Mouse (Mus musculus): Measurements from ENCODE around the gene Tnpo1. TPM values are rescaled to one million over a fixed set of nuclear protein-coding genes. Genes with fewer than 3 reads are reported as not detected.

Tnpo1 gene
- polyA plus RNA-seq, 1 experiment from 2014 or later: 62.1 TPM

DNA sequence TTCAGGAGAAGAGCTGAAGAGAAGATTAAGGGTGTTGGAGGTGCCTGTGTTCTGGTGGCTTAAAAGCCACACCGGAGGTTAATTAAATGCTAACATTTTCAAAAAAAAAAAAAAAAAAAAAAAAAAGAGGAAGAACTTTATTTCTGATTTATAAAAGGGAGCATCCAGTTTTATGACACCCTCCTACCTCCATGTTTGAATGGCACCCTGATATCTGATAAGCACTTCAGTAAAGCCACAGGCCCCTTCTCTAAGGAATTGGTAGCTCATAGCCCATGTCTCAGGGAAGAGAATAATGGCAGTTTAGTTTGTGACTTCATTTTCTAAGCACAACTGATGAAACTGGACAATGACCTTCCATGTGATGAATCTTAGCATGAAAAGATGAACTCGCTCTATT, 21.6 kb downstream of the Tnpo1 start:
- H3K4me1 ChIP-seq: no peaks in the 10 kb centered on the region
- no peak for ATAC-seq (ENCODE audit: borderline replicate concordance, extremely low read depth, low FRiP score, low TSS enrichment)
- H3K4me2 ChIP-seq: no peak overlapping the region

DNA sequence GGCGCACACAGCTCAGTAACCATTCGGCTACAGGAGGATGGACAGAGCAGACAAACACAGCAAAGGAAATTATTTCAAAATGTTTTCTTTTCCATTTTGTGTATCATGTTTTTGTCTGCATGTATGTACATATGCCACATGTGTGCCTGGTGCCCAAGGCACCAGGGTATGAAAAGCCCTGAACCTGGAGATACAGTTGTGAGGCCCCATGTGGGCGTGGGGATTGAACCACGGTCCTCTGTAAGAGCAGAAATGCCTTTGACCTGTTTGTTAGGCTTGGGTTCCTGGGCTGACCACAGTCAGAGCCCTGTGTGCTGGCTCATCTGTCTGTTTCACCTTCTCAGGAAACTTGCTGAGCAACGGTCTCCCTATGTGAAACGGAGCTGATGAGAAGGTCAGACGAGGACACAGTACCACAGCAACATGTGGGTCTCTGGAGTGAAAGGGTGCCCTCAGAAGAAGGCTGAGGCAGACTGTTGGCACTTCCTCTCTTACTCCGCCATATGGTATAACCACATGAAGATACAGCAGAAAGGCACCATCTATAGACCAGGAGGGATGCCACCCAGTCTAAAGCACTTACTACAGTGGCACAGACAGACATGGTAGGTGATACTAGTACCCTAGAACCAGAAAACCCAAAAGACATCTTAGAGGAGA, 23.7 kb downstream of the Tnpo1 start:
- no peaks in the 10 kb centered on the region for H3K27me3 ChIP-seq
- H3K27ac ChIP-seq: no peak overlapping the region
- WGBS: 90% methylated on average over 8 of the region's 8 CpGs
- no peak overlapping the region for H3K9ac ChIP-seq
- H3K4me2 ChIP-seq: no peak overlapping the region
- no peak for ATAC-seq (ENCODE audit: borderline replicate concordance, extremely low read depth, low FRiP score, low TSS enrichment)
- no peak overlapping the region for H3K4me3 ChIP-seq
- no peaks in the 10 kb centered on the region for H3K9me3 ChIP-seq
- peaks cover 24% of the 10 kb centered on the region for H3K36me3 ChIP-seq
- H3K4me1 ChIP-seq: no peaks in the 10 kb centered on the region

More for the DNA sequence above, 21.6 kb downstream of the Tnpo1 start:
- H3K9me3 ChIP-seq: no peaks in the 10 kb centered on the region
- no peaks in the 10 kb centered on the region for H3K27me3 ChIP-seq
- 97% methylated on average over 2 of the region's 2 CpGs for WGBS
- H3K4me3 ChIP-seq: no peak overlapping the region
- H3K27ac ChIP-seq: no peak overlapping the region
- H3K9ac ChIP-seq: no peak overlapping the region
- peaks cover 24% of the 10 kb centered on the region for H3K36me3 ChIP-seq

DNA sequence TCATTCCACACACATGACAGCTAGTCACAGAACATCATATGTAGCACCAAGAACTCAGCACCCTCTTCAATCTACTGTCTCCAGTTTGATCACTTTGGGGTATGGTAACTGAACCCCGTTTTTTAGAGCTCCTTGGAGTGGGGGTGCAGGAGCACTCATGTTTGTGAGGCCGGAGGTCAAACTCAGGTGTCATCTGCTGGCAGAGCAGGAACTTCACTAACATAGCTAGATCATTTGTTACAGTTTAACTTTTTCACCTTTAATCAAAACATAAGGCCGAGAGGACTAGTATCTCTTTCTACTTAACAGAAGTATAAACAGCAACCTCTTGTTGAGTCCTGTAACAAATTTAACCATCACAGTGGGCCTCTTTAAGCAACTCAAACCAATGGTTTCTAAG, 26.6 kb downstream of the Tnpo1 start:
- Histone ChIP-seq H3K4me3 (no peak overlapping the region), H3K9me3 (no peaks in the 10 kb centered on the region), H3K27me3 (no peaks in the 10 kb centered on the region), H3K27ac (no peak overlapping the region), H3K4me2 (no peak overlapping the region), H3K4me1 (peaks cover 7% of the 10 kb centered on the region; the same call in 1 of the 2 replicates), H3K36me3 (peaks cover 11% of the 10 kb centered on the region), H3K9ac (no peak overlapping the region)
- 76% methylated on average over 3 of the region's 3 CpGs for WGBS
- no peak for ATAC-seq (ENCODE audit: borderline replicate concordance, extremely low read depth, low FRiP score, low TSS enrichment)

DNA sequence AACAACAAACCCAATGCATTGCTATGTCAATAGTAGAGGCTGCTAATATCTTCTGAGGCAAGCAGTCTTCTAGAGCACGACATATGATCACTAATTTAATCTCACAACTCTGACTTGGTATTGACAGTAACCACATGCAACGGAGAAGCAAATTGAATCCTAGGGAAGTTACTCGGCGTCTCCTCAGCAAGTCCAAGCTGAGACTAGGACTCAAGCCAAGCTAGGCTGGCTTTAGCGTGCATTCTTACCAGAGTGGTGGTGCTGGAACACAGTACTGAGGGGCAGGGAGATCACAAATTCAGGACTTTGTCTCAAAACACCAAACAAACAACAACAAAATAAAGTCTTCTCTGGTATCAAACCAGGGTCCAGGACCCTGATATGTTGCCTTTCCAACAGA, 28.6 kb downstream of the Tnpo1 start:
- no peak overlapping the region for H3K9ac ChIP-seq
- no peak overlapping the region for H3K27ac ChIP-seq
- H3K36me3 ChIP-seq: peaks cover 3% of the 10 kb centered on the region; the same call in 1 of the 2 replicates
- H3K4me3 ChIP-seq: no peak overlapping the region
- no peaks in the 10 kb centered on the region for H3K27me3 ChIP-seq
- peaks cover 7% of the 10 kb centered on the region; the same call in 1 of the 2 replicates for H3K4me1 ChIP-seq
- WGBS: 70% methylated on average over 5 of the region's 5 CpGs
- no peak overlapping the region for H3K4me2 ChIP-seq
- ATAC-seq (ENCODE audit: borderline replicate concordance, extremely low read depth, low FRiP score, low TSS enrichment): no peak
- no peaks in the 10 kb centered on the region for H3K9me3 ChIP-seq

- Histone ChIP-seq H3K4me2 (no peak overlapping the region), H3K4me1 (peaks cover 12% of the 10 kb centered on the region), H3K9ac (no peak overlapping the region), H3K27ac (no peak overlapping the region), H3K27me3 (no peaks in the 10 kb centered on the region), H3K36me3 (no peaks in the 10 kb centered on the region), H3K9me3 (no peaks in the 10 kb centered on the region), H3K4me3 (no peak overlapping the region)
- no peak for ATAC-seq (ENCODE audit: borderline replicate concordance, extremely low read depth, low FRiP score, low TSS enrichment)
- WGBS: 56% methylated on average over 7 of the region's 7 CpGs
Measured at GRCm38 (mm10) chr13:98896434-98897126, 29.6 kb downstream of the Tnpo1 start.

- H3K4me1 ChIP-seq: peaks cover 17% of the 10 kb centered on the region
- no peak overlapping the region for H3K4me3 ChIP-seq
- H3K9ac ChIP-seq: no peak overlapping the region
- WGBS: 76% methylated on average over 4 of the region's 4 CpGs
- no peaks in the 10 kb centered on the region for H3K9me3 ChIP-seq
- ATAC-seq (ENCODE audit: borderline replicate concordance, extremely low read depth, low FRiP score, low TSS enrichment): no peak
- H3K36me3 ChIP-seq: no peaks in the 10 kb centered on the region
- no peaks in the 10 kb centered on the region for H3K27me3 ChIP-seq
- H3K27ac ChIP-seq: no peak overlapping the region
- H3K4me2 ChIP-seq: no peak overlapping the region
Measured at GRCm38 (mm10) chr13:98896013-98896412, 30.2 kb downstream of the Tnpo1 start.

GRCm38 (mm10) chr13:98894900-98895299, 31.3 kb downstream of the Tnpo1 start:
- no peaks in the 10 kb centered on the region for H3K9me3 ChIP-seq
- no peaks in the 10 kb centered on the region for H3K27me3 ChIP-seq
- no peak overlapping the region for H3K9ac ChIP-seq
- H3K4me1 ChIP-seq: peaks cover 21% of the 10 kb centered on the region
- no peak overlapping the region for H3K4me3 ChIP-seq
- no peaks in the 10 kb centered on the region for H3K36me3 ChIP-seq
- no peak overlapping the region for H3K27ac ChIP-seq
- no peak overlapping the region for H3K4me2 ChIP-seq
- WGBS: 66% methylated on average over 2 of the region's 2 CpGs
- ATAC-seq (ENCODE audit: borderline replicate concordance, extremely low read depth, low FRiP score, low TSS enrichment): no peak

DNA sequence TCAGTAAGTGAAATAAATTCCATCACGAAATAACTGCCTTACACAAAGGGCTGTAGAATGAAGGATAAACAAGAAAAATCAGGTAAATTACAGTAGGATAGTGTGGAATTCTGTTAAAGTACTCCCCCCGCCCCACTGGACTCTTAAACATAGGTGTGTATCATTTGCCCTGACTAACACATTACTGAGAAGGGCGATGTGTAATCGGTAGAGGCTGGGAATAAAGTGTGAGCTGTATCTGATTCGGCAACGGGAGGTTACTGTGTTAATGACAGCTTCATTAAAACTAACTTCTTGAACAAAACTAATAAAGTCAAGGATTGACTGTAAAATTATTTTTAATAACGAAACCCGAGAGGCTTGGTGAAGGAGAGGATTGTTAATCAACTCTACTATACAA, 34.7 kb downstream of the Tnpo1 start:
- Histone ChIP-seq H3K4me3 (peak overlapping the region; percentile 94), H3K9ac (peak overlapping the region; percentile 88), H3K27ac (peak overlapping the region; percentile 98; the same call in 1 of the 2 replicates)

GRCm38 (mm10) chr13:98890871-98891219, 35.3 kb downstream of the Tnpo1 start:
- Histone ChIP-seq H3K9ac (peak overlapping the region; percentile 88), H3K4me1 (peaks cover 17% of the 10 kb centered on the region)
- WGBS: under 1% methylated on average over 32 of the region's 32 CpGs

More for the DNA sequence above, 34.7 kb downstream of the Tnpo1 start:
- Histone ChIP-seq H3K27me3 (no peaks in the 10 kb centered on the region), H3K4me1 (peaks cover 17% of the 10 kb centered on the region), H3K36me3 (peaks cover 15% of the 10 kb centered on the region), H3K4me2 (peak overlapping the region; percentile 77), H3K9me3 (no peaks in the 10 kb centered on the region)
- no peak for ATAC-seq (ENCODE audit: borderline replicate concordance, extremely low read depth, low FRiP score, low TSS enrichment)
- 13% methylated on average over 8 of the region's 8 CpGs for WGBS

GRCm38 (mm10) chr13:98890137-98890870, 35.9 kb downstream of the Tnpo1 start:
- ATAC-seq (ENCODE audit: borderline replicate concordance, extremely low read depth, low FRiP score, low TSS enrichment): peak; percentile 83
- H3K9me3 ChIP-seq: no peaks in the 10 kb centered on the region
- peak overlapping the region; percentile 77 for H3K4me2 ChIP-seq
- peaks cover 21% of the 10 kb centered on the region for H3K36me3 ChIP-seq
- H3K9ac ChIP-seq: peak overlapping the region; percentile 88
- H3K4me3 ChIP-seq: peak overlapping the region; percentile 94
- WGBS: under 1% methylated on average over 69 of the region's 71 CpGs
- no peaks in the 10 kb centered on the region for H3K27me3 ChIP-seq
- H3K27ac ChIP-seq: peak overlapping the region; percentile 98
- H3K4me1 ChIP-seq: peaks cover 17% of the 10 kb centered on the region

More at GRCm38 (mm10) chr13:98890871-98891219, 35.3 kb downstream of the Tnpo1 start:
- Histone ChIP-seq H3K4me3 (peak overlapping the region; percentile 94), H3K9me3 (no peaks in the 10 kb centered on the region), H3K4me2 (peak overlapping the region; percentile 77), H3K27ac (peak overlapping the region; percentile 98), H3K36me3 (peaks cover 16% of the 10 kb centered on the region), H3K27me3 (no peaks in the 10 kb centered on the region)
- peak; percentile 92 for ATAC-seq (ENCODE audit: borderline replicate concordance, extremely low read depth, low FRiP score, low TSS enrichment)

- Histone ChIP-seq H3K9me3 (no peaks in the 10 kb centered on the region), H3K36me3 (peaks cover 32% of the 10 kb centered on the region), H3K27ac (no peak overlapping the region), H3K4me2 (no peak overlapping the region; the same call in 1 of the 2 replicates), H3K4me3 (no peak overlapping the region), H3K27me3 (no peaks in the 10 kb centered on the region), H3K4me1 (peaks cover 17% of the 10 kb centered on the region), H3K9ac (no peak overlapping the region)
- ATAC-seq (ENCODE audit: borderline replicate concordance, extremely low read depth, low FRiP score, low TSS enrichment): no peak
- 91% methylated on average over 11 of the region's 12 CpGs for WGBS
Measured at GRCm38 (mm10) chr13:98889211-98889610, 37.0 kb downstream of the Tnpo1 start.

GRCm38 (mm10) chr13:98883774-98884173, 42.4 kb downstream of the Tnpo1 start:
- H3K9me3 ChIP-seq: no peaks in the 10 kb centered on the region
- H3K4me3 ChIP-seq: no peak overlapping the region
- H3K27ac ChIP-seq: no peak overlapping the region
- H3K9ac ChIP-seq: no peak overlapping the region
- H3K4me1 ChIP-seq: no peaks in the 10 kb centered on the region
- H3K27me3 ChIP-seq: no peaks in the 10 kb centered on the region
- H3K4me2 ChIP-seq: no peak overlapping the region
- ATAC-seq (ENCODE audit: borderline replicate concordance, extremely low read depth, low FRiP score, low TSS enrichment): no peak
- 88% methylated on average over 5 of the region's 5 CpGs for WGBS
- peaks cover 72% of the 10 kb centered on the region for H3K36me3 ChIP-seq
